Mouse (Mus musculus) limb, embryonic 14.5 days (tissue): ENCODE measurements around the gene Pigt. TPM values are rescaled to one million over a fixed set of nuclear protein-coding genes. Genes with fewer than 3 reads are reported as not detected.

Experiments
- ATAC-seq: fragments of 200-750 bp; cut with Nextera tagmentation; 2 replicates; pipeline ENCODE4 v1.8.0; 2017; ENCODE audit warnings: low read depth, moderate number of reproducible peaks, moderate TSS enrichment; ENCODE audit not compliant: low FRiP score
- DNase-seq: peaks from one replicate; pipeline ENCODE4 v3.0.0-alpha.2; 2015; ENCODE audit warnings: low spot score
- H3K27ac ChIP-seq: fragments of 300-500 bp; sonication (generic); replicated peaks from 2 replicates; pipeline ENCODE4 v1.5.1; 2014; ENCODE audit warnings: low read depth, mild to moderate bottlenecking, low read length, moderate library complexity, mixed read lengths
- H3K27me3 ChIP-seq: fragments of 300-500 bp; sonication (generic); 2 replicates; pipeline ENCODE4 v1.6.1; 2014; ENCODE audit warnings: low read length, mixed read lengths; ENCODE audit not compliant: control insufficient read depth, insufficient read depth
- H3K36me3 ChIP-seq: fragments of 300-500 bp; sonication (generic); 2 replicates; pipeline ENCODE4 v1.6.1; 2014; ENCODE audit warnings: mild to moderate bottlenecking, low read length, moderate library complexity, mixed read lengths; ENCODE audit not compliant: control insufficient read depth, insufficient read depth
- H3K4me1 ChIP-seq: fragments of 300-500 bp; sonication (generic); 2 replicates; pipeline ENCODE4 v1.6.1; 2014; ENCODE audit warnings: antibody characterized with exemption, low read length, mixed read lengths; ENCODE audit not compliant: control insufficient read depth, insufficient read depth
- H3K4me2 ChIP-seq: fragments of 300-500 bp; sonication (generic); replicated peaks from 2 replicates; pipeline ENCODE4 v1.6.1; 2014; ENCODE audit warnings: low read depth, mild to moderate bottlenecking, low read length, moderate library complexity; ENCODE audit not compliant: severe bottlenecking
- H3K4me3 ChIP-seq: fragments of 300-500 bp; sonication (generic); replicated peaks from 2 replicates; pipeline ENCODE4 v1.5.1; 2014; ENCODE audit warnings: low read length
- H3K9ac ChIP-seq: fragments of 300-500 bp; sonication (generic); 2 replicates; pipeline ENCODE4 v1.6.1; 2014; ENCODE audit warnings: mild to moderate bottlenecking, low read depth, low read length, moderate library complexity; ENCODE audit not compliant: severe bottlenecking
- H3K9me3 ChIP-seq: fragments of 300-500 bp; sonication (generic); 2 replicates; pipeline ENCODE4 v1.6.1; 2016; ENCODE audit warnings: low read length; ENCODE audit not compliant: control insufficient read depth
- POLR2A ChIP-seq: fragments of 200-500 bp; IDR thresholded peaks from 2 replicates; pipeline ENCODE4 v1.8.0; 2012; ENCODE audit warnings: inconsistent platforms, mild to moderate bottlenecking, moderate library complexity, borderline replicate concordance; ENCODE audit not compliant: insufficient read depth, insufficient read length; ENCODE audit errors: extremely low read depth
- WGBS: fragments of 180-500 bp; shearing (Covaris S2); extraction: QIAGEN DNeasy Blood & Tissue Kit; methylation state at CpG from one replicate; pipeline ENCODE4 v1.1.7; 2014; 5-methylcytosine and 5-hydroxymethylcytosine counted together
- polyA plus RNA-seq, 2 experiments: library from polyadenylated mRNA; depleted of rRNA in 1 of 2; stranded (reverse) in 1 of 2; unstranded in 1 of 2; fragments of >200 nt; fragmentation: Nextera tagmentation in 1 of 2; extraction: Ambion mirVana in 1 of 2; gene quantifications; 2 replicates each; pipeline versions ENCODE4 v1.2.1 to v1.2.3; 2012 to 2014

Gene Pigt
- polyA plus RNA-seq, 2 experiments: 72.4 to 99.5 TPM

DNA sequence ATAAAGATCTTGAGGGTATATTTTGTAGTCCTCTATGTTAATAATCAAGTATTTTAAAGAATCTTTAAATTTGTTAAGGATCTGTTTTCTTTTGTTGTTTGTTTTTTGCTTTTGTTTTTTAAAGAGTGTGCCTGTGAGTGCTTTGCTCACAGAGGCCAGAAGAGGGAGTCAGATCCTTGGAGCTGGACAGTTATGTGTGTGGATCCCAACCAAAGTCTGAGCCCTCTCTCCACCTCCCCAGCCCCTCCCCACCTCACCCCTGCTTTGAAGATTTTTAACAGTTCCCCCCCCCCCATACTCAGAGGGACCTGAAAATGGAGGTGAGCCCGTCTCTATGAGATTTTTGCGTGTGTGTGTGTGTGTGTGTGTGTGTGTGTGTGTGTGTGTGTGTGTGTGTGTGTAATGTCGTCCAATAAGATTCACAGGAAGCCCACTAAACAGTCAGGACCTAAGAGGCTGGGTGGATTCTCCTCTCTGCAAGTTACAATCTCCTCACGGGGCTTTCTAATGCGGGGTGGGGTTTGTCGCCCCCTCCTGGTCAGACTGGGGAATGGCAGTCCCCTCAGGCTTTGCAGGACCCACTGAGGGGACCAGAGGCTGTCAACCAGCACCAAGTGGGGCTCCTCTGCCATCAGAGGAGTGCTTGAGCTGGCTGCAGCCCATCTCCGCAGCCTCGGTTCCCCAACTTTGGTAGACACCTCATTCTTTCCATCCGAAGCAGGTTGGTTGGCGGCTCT is 20.3 kb downstream of the Pigt start:
- no peak for TF ChIP-seq POLR2A
- no peaks in the 10 kb centered on the region for H3K27me3 ChIP-seq
- peak; percentile 16 for DNase-seq
- H3K4me2 ChIP-seq: no peak overlapping the region
- no peak overlapping the region for H3K4me3 ChIP-seq
- no peak for ATAC-seq
- WGBS: 37% methylated on average over 9 of the region's 10 CpGs
- H3K27ac ChIP-seq: peak overlapping the region; percentile 81
- no peaks in the 10 kb centered on the region for H3K9me3 ChIP-seq
- H3K9ac ChIP-seq: no peak overlapping the region
- no peaks in the 10 kb centered on the region for H3K36me3 ChIP-seq
- H3K4me1 ChIP-seq: peaks cover 23% of the 10 kb centered on the region

DNA sequence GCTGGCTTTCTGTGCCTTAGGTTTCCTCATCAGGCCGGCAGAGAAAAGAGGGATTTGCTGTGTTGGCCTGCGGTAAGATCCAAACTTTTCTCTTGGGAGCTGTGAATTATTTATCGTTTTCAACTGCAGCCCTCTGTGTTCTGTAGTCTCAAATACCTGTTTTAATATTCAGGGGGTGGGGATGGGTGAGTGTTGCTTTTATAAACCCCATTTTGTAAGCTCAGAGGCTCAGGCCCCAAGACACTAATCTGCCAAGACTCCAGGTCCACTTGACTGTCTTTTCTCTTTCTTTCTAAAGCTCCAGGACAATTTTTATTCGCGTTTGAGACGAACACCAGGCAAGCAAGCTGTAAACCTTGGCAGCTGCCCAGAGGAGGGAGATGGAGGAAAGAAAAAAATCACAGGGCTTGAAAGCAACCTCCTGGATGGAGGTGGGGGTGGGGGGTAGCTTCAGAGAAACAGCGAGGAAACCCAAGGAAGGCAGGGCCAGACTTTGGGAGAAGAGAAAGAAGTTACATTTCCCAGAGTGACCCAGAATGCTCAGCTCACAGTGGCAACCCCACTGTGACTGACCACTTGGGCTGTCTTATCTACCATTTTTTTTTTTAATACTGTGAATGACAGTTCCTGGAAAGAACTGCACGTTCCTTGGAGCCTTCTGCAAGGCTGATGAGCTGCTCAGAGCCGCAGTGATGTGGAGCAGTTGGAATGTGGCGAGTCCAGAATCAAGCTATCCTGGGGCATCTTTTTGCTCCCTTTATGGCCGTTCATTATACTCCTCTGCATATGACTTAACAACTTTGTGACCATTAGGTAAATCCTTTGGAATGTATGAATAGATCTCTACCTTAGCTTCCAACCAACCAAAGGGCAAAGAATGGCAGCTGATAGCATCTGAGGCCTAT is 21.2 kb downstream of the Pigt start:
- Histone ChIP-seq H3K27ac (peak overlapping the region; percentile 81), H3K9me3 (no peaks in the 10 kb centered on the region), H3K36me3 (no peaks in the 10 kb centered on the region), H3K4me3 (no peak overlapping the region), H3K4me1 (peaks cover 23% of the 10 kb centered on the region), H3K9ac (no peak overlapping the region), H3K27me3 (no peaks in the 10 kb centered on the region), H3K4me2 (peak overlapping the region; percentile 18; the same call in 1 of the 2 replicates)
- TF ChIP-seq POLR2A: no peak
- peak; percentile 77 for ATAC-seq
- peak; percentile 82 for DNase-seq
- WGBS: 27% methylated on average over 11 of the region's 11 CpGs

DNA sequence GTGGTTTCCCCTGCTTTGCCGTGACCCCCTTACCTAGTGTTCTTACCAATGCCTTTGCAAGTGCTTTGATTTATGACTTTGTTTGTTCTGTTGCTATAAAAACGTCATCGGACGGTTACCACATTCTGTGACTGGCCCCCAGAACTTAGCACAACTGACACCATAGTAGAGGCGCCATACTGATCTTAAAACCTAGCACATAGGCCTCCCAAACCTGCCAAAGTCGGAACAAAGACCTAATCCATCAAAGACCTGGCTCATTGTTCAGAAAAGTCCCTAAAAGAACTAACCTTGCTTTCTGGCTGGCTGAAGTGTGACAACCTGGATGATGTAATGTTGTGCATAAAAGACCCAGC is 21.8 kb downstream of the Pigt start:
- Histone ChIP-seq H3K4me1 (peaks cover 23% of the 10 kb centered on the region), H3K9ac (no peak overlapping the region), H3K27ac (peak overlapping the region; percentile 81), H3K4me3 (no peak overlapping the region), H3K9me3 (no peaks in the 10 kb centered on the region), H3K4me2 (peak overlapping the region; percentile 18; the same call in 1 of the 2 replicates), H3K36me3 (no peaks in the 10 kb centered on the region), H3K27me3 (no peaks in the 10 kb centered on the region)
- DNase-seq (peak; percentile 35), ATAC-seq (peak; percentile 8; the same call in 1 of the 2 replicates)
- WGBS: 34% methylated on average over 6 of the region's 6 CpGs
- no peak for TF ChIP-seq POLR2A

DNA sequence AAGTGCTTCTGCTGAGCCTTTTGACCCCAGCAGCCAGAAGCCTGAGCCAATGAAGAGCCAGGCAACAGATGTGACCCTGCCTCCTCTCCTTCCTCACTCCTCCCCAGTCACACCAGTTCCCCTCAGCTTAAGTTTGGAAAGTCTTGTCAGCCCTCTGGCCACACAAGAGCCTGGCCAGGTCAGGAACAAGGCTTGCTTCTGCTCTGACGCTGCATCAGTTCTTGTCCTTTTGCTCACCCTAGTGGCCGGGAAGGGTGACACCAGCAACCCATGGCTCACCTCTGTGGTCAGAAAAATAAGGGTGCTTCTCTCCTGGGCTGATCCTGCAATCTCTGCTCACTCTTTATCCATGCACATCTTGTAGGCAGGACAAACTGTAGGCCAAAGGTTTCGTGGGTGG is 23.5 kb downstream of the Pigt start:
- WGBS: 15% methylated on average over 3 of the region's 3 CpGs
- no peak for TF ChIP-seq POLR2A
- Histone ChIP-seq H3K4me3 (no peak overlapping the region), H3K4me2 (no peak overlapping the region), H3K27ac (no peak overlapping the region), H3K9me3 (no peaks in the 10 kb centered on the region), H3K9ac (no peak overlapping the region), H3K4me1 (peaks cover 23% of the 10 kb centered on the region), H3K27me3 (no peaks in the 10 kb centered on the region), H3K36me3 (no peaks in the 10 kb centered on the region)
- ATAC-seq (no peak), DNase-seq (peak; percentile 26)

DNA sequence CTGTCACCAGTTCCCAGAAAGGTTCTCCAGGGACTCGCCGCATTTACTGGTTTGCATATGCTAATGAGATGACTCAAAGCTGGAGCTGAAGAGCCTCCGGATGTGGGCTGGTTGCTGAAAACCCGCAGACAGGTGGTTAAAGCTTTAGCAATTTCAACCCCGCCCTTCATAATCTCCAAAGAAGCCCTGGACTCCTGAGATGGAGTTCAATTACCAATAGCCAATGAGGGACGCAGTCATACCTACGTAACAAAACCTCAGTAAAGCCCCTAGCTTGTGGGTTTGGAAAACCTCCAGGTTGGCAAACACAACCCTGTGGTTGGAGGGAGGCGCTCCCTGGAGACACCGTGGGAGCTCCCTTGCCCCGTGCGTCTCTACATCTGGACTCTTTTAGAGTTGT is 24.5 kb downstream of the Pigt start:
- Histone ChIP-seq H3K4me3 (no peak overlapping the region), H3K4me1 (peaks cover 23% of the 10 kb centered on the region), H3K9ac (no peak overlapping the region), H3K9me3 (0 out of 2 replicates have a peak, but pooled peaks cover 2% of the 10 kb centered on the region), H3K27me3 (no peaks in the 10 kb centered on the region), H3K36me3 (no peaks in the 10 kb centered on the region), H3K4me2 (peak overlapping the region; percentile 10; the same call in 1 of the 2 replicates), H3K27ac (no peak overlapping the region)
- DNase-seq (no peak), ATAC-seq (no peak)
- no peak for TF ChIP-seq POLR2A
- 16% methylated on average over 11 of the region's 11 CpGs for WGBS
